Mouse (Mus musculus) CD4-positive helper T cell, adult 2 months (primary cell): ENCODE measurements around the gene Myo1d.
A peak's percentile ranks its signal among the peaks of the same experiment; 100 is the strongest.

Experiments used
- DNase-seq: peaks from one replicate; pipeline ENCODE4 v3.0.0-alpha.2; 2012; ENCODE audit warnings: low read depth, missing footprints, low spot score

The Myo1d gene

DNA sequence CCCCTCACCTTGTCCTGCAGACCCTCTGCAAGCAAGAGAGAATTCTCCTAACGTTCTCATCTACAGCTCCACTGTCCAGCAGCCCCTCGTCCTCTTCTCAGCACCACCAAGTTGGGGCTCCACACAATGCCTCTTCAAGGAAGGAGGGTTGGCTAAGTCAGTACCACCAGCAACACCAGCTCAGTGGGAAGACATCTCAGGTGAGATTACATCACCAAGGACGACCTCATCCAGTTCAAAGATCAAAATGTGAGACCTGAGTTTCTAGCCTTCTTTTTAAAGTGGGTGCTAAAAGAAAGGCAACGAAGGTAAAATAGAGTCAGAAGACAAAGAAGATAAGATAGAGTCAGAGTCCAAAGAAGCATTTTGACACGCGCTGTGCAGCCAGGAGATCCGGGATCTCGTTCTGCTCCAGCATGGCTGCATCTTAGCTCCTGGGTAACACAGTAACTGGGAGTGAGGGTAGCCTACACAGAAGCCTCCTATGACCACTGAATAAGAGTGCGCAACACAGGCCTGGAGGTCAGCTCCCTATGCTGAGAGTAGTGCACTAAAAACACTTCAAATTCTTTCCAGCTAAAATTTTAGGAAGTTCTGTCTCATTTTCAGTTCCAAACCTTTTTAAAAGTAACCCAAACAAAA is 56.3 kb downstream of the Myo1d start:
- DNase-seq, result no peak

DNA sequence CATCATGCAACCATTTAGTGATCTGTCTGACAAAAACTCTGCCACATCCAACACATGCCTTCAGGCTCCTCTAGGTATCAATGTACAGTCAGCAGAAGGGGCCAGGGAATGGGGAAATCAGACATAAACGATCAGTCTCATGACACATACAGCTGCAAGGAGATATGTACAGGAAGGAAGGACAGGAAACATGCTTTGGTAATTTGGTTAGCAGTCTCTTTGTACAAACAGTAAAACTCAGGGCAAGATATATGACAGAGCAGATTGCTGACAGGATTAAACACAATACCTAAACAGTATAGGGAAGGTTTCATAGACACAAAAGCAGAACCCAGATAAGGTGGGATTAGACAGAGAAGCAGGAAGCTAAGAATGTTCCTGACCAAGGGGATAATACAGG is 60.8 kb downstream of the Myo1d start:
- DNase-seq, result no peak

DNA sequence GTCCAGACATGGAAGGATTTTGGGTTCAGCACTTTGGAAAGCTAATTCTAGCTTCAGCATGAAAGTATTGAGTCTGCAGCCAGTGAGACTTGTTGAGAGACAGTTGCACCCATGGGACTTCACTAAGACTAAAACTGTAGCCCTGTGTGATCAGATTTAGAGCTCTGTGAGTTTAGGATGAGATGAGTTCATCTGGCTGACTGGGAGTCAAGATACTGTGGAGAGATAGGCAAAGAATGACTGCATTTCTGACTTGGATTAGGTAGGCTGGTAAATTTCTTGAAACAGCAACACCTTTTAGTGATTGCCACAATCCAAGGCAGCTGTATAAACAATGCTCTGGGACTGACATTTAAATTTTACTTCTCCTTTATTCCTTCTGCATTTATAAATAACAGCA is 61.8 kb downstream of the Myo1d start:
- DNase-seq, result no peak

DNA sequence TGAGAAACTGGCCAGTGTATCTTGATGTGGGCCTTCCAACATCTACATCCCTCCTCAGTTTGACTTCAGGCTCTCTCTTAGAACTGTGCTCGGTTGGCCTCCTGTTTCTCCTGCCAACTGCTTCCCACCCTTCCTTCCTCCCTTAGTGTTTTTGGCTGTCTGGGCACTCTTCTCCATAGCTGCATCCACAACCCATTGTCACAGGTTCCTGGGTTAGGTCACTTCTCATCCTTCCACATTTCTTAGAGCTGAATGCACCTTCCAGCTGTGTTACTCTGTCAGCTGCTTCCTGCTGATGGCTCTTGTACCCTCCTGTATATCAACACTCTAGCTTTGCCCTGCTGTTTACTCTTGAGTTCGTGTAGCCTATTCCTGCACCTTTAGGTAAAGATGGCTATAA is 64.7 kb downstream of the Myo1d start:
- no peak for DNase-seq

DNA sequence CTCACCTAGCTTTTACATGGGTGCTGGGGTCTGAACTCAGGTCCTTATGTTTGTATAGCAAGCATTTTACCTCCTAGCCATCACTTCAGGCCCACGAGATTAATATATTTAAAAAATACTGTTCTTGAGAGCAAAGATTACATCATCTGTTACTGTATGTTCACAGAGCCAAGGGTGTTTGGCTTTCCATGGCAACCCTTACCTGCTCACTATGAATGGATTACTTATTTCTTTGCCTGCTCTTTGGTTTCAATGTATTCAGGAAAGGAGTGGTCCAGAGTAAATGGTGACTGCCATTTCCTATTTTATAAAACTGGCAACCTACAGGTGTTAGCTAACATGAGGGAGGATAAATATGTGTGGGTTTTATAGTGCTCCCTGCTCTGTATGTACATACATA is 66.1 kb downstream of the Myo1d start:
- no peak for DNase-seq

DNA sequence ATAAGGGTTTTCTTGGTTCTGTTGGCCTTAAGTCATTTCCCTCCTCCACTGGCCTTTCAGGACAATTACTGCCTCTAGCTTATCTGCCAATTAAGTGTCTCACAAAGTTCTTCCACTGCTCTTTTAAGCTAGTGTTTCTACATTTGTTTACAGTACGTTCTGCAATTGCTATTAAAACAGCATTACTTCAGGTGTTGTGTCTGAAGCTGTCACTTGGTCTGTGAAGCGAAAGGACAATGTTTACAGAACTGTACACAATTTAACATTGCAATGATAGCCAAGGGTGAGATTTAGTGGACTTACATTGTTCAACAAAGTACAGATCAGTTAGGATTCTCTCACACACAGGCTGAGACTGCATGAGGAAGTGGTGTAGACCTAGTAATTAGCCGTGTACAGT is 67.6 kb downstream of the Myo1d start:
- DNase-seq, result no peak

DNA sequence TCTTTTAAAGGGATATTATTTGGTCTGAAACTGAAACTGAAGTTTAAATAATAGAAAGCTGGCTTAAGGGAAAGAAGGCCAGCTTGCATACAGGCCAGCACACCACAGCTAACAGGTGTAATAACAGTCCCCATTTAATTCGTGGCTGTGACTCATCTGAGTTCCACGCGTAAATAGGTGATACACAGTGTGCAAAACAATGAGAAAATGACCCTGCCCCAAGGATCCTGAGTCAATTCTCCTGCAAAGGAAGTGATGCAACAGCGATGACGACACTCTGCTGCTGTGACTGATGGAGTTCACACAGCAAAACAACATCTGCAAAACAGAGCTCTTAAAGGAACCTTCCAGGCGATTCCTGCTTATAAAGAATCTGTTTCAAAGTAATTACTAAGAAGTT is 68.5 kb downstream of the Myo1d start:
- DNase-seq, result no peak

DNA sequence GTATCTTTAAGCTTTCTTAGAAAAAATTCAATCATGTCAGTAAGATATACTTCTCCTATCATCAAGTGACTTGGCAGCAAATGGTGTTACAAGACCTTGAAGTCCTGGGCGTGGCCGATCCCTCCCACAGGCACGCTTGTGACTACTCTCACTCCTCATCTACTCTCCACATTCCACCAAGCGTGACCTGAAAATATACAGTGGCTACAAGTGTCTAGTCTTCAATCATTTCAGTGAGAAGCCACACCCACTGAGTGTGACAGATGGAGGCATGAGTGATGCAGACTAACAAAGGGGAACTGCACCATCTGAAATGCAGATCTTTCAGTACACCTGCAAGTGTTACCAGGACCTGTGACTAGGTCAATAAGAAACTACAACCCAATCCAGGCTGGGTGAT is 79.2 kb downstream of the Myo1d start:
- DNase-seq, result no peak

DNA sequence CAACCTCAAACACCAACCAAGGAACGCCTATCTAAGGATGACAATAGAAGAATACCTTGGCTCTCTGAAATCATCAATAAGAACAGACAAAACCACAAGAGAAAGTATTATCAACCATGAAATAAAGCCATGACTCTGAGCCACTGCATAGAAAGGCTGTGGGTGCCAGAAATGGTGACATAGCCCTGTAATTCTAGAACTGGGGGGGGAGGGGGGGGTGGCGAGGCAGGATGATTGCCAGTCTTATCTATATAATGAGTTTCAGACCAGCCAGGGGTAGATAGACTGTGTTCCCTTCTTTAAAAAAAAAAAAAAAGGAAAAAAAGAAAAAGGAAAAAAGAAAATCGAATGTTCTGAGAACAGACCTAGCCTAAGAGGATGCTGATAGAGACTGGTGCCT is 81.1 kb downstream of the Myo1d start:
- no peak for DNase-seq

DNA sequence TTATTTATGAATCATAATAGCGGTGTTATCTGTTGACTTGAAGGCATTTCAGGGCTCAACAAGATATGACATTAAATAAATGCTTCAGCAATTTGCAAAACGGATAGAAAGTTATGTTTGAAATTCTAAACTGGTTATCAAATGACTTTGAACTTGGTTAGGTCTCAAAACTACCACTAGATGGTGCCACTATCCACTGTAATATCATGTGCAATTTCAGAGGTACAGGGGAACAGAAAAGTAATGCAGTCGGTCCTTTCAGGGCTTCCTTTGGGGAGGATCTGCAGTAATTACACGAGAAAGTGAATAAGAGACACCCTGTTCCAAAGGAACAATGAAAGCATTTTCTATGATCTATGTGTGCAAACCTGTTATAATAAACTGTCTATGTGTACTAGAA is 83.5 kb downstream of the Myo1d start:
- peak; percentile 28 for DNase-seq

DNA sequence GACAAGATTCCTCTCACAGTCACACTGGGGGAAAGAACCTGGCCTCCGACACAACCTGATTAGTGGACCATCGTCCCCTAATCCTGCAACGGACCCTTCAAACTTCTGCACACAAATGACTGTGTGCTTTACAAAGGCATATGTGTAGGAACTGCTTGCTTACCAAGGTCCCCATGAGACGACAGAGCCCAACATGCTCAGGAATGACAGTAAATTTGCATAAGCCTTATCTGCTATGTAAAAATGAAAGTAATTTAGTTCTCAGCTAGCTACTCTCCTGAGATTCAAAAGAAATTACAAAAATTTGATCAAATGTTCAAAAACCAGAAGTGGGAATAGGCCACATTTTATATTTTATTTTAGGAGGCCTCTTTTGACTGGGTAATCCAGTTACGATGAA is 95.2 kb downstream of the Myo1d start:
- DNase-seq, result no peak

DNA sequence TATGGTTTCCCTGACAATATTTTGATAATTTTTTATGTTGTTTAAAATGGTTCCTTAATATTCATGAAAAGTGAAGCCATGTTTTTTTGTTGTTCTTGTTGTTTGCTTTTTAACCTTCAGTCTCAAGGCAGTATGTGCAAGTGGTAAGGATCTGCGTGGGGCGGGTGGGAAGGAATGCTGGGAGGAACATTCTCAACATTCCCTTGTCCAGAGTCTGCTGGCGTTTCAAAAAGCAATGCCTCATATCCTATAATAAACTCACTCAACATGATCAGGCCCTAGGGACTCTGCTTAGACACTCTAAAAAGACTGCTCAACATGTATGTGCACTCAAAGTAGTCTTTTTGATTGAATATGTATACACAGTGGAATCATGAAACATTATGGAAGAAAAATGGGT is 97.1 kb downstream of the Myo1d start:
- no peak for DNase-seq

DNA sequence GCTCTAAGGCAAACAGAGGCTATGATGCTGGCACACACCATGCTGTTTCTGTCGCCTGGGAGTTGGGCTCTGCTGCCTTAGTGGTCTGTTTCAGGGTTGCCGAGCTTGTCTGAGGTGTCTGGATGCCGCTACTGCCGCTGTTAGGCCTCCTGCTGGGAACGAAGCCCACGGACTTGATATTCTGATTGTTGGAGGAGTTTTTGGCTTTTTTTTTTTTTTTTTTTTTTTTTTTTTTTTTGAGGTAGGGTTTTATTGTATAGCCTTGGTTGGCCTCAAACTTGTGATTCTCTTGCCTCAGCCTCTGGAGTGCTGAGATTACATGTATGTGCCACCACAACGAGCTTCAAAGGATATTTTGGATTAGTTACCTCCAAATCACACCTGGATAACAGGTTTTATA is 106.8 kb downstream of the Myo1d start:
- no peak for DNase-seq

DNA sequence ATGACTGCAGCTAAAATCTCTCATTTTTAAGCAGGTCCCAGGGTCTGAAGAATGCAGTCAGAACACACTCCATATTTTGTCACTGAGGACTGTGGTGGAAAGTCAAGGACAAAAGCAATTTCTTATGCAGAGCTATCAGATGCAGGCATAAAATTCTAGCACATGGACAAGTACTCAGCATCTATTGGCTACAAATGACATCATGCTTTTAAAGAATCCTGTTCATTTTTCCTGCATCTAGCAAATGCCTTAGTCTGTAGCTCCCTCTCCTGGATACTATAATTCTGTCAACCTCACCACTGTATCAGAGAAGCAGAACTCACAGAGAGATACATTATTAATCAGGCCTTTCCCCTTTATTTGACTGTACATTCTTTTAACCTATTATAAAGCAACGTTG is 109.4 kb downstream of the Myo1d start:
- DNase-seq, result peak; percentile 53

DNA sequence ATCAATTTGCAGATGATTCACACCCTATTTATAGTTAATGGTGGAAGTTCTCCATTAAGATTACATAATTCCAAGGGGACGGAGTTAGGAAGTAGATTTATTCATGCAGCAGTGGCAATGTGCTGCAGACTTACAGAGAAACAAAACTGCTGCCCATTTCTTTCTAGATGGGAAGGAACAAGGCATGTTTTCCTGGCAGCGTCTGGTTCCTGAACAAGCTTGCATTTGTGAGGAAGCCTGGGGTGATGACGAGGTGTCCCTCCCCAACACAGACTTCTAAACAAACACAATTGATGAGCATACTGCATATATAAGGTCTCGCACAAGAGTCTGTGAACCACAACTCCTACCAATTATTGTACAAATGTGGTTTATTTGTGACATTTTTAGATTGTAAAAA is 109.9 kb downstream of the Myo1d start:
- no peak for DNase-seq

DNA sequence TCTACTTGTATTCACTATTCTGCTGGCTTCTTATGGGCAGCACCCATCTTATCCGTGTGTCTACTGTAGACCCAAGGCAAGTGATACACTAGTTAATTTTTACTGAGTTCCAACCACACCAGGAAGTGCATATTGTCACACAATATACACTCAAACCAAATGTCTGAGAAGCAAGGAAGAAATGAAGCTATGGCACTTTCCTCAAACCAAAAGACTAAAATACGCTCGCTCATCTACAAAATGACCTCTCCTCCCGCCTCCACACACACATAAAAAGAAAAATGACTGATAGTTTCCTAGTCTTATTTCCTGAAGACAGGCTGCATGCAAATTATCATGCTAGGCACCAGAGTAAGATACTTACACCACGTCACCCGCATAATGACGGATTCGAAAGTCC is 113.6 kb downstream of the Myo1d start:
- DNase-seq, result peak; percentile 41

DNA sequence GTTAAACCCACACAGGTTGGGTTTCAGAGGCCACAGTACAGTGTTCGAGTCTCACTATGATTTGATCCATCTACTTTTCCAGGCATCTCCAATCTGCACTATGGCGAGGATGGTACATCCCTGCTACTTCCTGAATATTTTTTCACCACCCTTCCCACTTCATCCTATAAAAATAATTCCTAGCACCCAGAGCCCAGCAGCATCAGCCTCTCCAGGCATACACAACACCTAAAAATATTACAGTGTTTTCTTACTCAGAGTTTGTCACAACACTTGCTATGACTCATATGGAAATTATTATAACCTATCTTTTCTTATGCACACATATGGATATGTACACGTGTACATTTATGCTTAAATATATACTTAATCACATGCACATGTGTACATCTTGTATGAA is 115.6 kb downstream of the Myo1d start:
- no peak for DNase-seq

DNA sequence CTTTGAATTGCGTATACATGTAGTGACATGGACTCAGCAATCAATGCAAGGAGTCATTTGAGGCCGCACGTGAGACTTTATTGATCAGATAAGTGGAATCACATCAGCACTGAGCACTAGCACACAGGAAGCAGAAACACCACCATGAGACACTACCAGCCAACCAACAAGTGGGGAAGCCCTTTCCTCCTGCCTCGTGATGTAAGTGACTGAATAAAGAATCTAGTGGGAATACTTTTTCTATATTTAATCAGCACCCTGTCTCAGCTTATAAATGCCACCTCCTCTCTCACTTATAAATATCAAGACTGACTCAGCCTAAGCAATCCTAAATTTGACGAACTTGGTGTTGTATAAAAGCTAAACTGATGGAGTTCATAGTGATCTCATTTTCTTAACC is 134.7 kb downstream of the Myo1d start:
- no peak for DNase-seq

DNA sequence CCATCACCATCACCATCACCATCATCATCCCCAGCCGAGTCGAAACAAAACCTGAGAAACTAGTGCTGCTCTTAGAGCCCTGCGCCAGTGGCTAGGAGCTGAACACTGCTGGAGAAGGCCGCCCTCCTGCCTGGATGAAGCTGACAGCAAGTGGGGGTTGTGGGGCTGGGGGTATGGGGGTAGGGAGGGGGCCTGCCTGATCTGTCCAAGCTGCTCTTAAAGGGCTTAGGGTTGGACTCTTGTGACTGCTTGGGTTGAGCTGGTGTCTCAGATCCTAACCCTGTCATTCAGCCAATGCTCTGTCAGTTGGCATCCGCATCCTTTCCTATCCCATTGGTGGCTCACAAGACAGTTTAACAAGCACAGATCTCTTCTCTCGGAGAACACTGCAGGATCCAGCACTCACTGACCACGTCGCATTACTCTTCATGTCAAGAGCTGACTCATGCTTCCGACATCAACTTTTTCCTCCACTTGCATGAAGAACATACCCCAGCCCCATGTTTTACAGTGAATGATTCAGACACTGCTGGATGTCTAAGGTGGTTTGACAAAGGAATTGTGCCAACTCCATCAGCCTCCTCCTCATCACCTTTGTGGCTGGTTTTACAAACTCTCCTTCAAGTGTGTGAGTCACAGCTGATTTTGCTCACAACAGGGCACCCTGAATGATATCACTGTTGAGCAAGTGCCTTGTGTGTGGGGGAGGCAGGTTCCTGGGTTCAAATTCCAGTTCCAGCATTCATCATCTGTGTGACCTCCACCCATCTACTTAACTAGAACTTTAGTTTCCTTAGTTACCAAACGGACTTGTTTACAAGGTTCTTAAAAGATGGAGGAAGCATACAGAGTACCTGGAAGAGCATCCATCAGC is 150.6 kb downstream of the Myo1d start:
- DNase-seq, result no peak

DNA sequence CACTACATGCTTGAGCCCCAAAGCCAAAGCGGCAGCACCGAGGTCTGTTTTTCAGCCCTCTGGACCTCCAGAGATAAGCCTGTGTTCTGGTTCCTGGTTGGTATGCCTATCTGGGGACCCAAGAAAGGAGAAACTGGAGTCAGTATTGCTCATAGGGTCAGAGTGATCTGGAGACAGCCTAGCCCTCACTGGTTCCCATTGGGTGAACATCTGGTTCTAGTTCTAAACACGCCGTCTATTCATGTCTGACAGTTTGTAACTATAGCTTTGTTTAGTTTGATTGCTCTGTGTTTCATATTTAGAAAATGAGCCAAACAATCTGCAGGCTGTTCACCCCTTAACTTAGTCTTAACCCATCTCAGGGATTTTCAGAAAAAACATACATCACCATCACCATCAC is 151.2 kb downstream of the Myo1d start:
- no peak for DNase-seq

DNA sequence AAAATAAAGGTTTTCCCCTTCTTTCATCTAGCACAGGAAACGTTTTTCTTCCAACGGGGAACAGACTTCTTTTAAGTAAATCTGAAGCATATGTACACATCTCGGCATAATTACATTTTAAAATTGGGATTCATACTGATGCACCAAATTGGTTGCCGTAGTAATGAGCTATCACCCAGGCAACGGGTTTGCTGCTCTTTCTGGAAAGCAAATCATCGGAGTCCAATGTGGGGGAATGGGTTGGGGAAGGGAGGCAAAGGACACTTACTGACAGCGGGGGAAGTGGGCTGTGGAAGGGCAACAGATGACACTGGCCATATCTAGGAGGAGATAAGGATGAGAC is 156.8 kb downstream of the Myo1d start:
- no peak for DNase-seq

DNA sequence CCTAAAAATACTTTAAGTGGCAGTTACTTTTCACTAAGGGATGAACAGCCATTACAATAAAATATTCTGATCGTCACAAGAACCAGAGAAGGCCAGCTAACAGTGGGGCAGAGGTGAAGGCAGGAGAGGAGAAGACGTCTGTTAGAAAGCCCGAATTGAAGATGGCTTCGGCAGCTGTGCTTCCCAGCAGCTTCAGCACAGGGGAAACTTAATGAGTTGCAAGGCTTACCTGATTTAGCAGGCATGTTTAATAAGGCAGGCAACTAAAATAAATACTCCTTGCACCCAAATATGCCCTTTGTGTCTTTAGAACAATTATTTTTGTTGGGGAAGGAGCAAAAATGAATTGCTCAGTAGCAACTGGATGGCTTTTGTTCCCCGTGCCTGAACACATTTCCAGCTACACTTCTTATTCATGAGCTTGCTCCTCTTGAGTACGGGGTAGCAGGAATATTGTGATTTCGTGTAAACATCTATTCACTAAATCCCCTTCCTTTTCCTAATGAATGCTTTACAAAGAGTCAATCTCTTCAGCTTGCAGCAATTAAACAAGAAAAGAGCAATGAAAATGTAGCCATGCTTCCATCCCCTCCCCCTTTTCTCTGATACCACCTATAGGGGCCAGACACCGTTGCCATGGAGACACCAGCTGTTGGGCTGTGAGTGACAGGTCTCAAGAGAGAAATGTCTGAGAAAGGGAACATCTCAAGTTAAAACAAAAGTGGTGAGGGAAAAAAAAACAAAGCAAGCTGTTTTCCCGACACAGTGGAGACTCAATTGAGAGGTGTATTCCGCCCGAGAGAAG is 157.4 kb downstream of the Myo1d start:
- no peak for DNase-seq
